Mouse (Mus musculus): ENCODE measurements around the gene Cux1. TPM values are rescaled to one million over a fixed set of nuclear protein-coding genes. Genes with fewer than 3 reads are reported as not detected.

Cux1 gene
- polyA plus RNA-seq, 1 experiment from 2014 or later, result 109 TPM

DNA sequence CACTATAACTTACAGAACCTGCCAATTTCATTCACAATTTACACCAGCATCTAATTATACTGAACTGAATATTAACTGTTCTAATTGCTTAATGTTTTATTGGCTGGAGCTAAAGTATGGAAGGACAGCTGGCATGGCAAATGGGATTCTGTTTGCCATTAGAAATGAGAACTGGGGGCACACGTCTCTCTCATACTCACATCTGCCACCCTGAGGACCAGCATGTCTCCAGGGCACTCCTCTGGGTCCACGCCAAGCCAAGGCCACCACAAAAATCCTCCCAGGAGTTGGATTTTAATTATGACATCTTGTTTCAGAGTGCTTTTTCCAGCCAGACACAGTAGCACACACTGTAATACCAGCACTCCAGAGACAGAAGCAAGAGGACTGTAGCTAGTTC is 18.5 kb downstream of the Cux1 start:
- Histone ChIP-seq H3K27ac (no peak overlapping the region), H3K4me1 (replicated peaks) (peaks cover 44% of the 10 kb centered on the region), H3K36me3 (0 out of 2 replicates have a peak, but pooled peaks cover 3% of the 10 kb centered on the region), H3K27me3 (ENCODE audit: insufficient read depth, poor library complexity, severe bottlenecking) (no peaks in the 10 kb centered on the region), H3K4me3 (no peak overlapping the region), H3K9me3 (no peaks in the 10 kb centered on the region)
- WGBS, result 79% methylated on average over 2 of the region's 2 CpGs
- DNase-seq (ENCODE audit: low spot score), result no peak

DNA sequence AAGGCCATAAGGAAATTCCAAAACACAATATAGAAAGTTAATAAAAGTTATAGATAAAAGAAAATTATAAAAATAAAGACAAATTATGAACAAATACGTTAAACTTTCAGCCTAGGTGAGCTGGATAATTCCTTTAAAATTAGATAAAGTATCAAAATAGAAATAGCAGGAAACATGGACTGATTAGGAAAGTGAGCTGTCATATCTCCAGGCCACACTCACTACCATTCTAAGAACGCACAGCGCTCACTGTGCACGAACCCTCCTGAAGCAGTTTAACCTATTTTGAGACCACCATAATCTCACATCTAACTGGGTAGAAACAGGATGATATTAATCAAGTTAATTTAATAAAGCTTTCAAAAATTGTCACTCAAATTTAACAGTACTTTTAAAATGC is 22.2 kb downstream of the Cux1 start:
- DNase-seq (ENCODE audit: low spot score), result no peak
- Histone ChIP-seq H3K9me3 (no peaks in the 10 kb centered on the region), H3K4me1 (replicated peaks) (peaks cover 15% of the 10 kb centered on the region), H3K4me3 (no peak overlapping the region), H3K27ac (no peak overlapping the region), H3K36me3 (0 out of 2 replicates have a peak, but pooled peaks cover 3% of the 10 kb centered on the region), H3K27me3 (ENCODE audit: insufficient read depth, poor library complexity, severe bottlenecking) (no peaks in the 10 kb centered on the region)
- 91% methylated on average over 4 of the region's 4 CpGs for WGBS

DNA sequence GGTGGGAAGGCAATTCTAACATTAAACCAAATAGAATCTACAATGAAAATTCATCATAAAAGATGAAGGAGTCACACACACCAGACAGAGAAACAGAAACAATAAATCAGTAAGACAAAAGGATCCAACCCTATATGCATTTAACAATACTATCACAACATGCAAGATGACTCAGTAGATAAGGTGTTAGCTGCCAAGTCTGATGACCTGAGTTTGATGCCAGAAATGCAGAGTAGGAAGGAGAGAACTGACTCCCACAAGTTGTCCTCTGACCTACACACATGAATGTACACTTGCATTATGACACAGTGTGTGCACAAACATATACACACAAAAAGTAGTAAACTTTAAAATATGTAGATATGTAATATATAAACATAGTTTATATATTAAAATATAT is 24.1 kb downstream of the Cux1 start:
- no peak overlapping the region for H3K4me3 ChIP-seq
- no peak overlapping the region for H3K27ac ChIP-seq
- H3K27me3 ChIP-seq (ENCODE audit: insufficient read depth, poor library complexity, severe bottlenecking), result no peaks in the 10 kb centered on the region
- H3K9me3 ChIP-seq, result no peaks in the 10 kb centered on the region
- 0 out of 2 replicates have a peak, but pooled peaks cover 3% of the 10 kb centered on the region for H3K36me3 ChIP-seq
- H3K4me1 ChIP-seq (replicated peaks), result peaks cover 18% of the 10 kb centered on the region; the same call in 1 of the 2 replicates
- DNase-seq (ENCODE audit: low spot score), result no peak

DNA sequence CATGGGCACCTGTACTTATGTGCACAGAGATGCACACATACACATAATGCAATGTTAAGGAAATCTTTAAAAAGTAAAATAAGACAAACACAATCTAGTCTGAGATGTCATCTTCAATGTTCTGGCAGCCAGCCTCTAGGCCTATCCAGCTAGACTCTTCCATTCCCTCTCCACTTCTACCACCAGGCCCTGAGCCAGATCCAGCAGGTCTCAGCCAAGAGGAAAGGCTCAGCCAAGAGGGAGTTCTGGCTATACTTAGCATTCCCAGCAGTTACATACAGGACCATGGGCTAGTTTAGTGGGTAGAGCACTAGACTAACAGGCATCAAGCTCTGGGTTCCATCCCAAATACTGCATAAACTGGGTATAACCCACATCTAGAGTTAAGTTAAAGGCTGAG is 26.3 kb downstream of the Cux1 start:
- Histone ChIP-seq H3K36me3 (no peaks in the 10 kb centered on the region), H3K27me3 (ENCODE audit: insufficient read depth, poor library complexity, severe bottlenecking) (no peaks in the 10 kb centered on the region), H3K27ac (no peak overlapping the region), H3K4me3 (no peak overlapping the region), H3K4me1 (replicated peaks) (peaks cover 23% of the 10 kb centered on the region), H3K9me3 (no peaks in the 10 kb centered on the region)
- DNase-seq (ENCODE audit: low spot score), result no peak

DNA sequence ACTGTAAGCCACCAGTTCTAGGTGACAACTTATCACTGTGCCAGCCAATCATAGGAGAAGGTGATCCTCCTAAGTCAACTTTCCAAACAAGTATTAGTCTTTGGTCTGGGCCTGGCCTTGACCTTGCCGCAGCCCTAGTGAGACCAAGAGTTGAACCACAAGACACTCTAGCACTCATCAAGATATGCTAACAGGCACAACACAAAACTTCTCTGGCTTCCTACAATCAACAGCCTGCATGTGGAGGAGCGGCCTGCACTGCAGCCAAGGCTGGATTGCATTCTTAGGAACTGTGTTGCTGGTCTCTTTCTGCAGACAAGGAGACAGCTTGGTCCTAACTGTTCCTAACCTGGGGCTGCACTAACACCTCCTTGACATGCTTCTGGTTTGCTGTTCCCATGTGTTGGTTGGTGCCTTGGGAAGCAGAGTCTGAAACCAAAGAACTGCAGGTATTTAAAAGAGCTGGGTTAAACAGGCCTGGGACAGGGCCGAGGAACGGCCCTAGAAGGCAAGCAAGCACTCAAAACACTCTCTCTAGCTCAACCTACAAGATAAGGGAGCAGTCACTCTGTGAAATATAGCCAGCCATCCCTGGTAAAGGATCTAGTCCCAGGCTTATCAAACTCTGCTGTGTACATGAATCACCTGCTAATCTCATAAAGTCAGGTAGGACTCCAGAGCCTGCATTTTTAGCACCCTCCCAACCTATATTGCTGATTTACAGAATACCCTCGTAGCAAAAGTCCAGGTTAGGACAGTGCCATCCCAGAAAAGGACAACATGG is 27.0 kb downstream of the Cux1 start:
- no peak for DNase-seq (ENCODE audit: low spot score)
- H3K27me3 ChIP-seq (ENCODE audit: insufficient read depth, poor library complexity, severe bottlenecking), result no peaks in the 10 kb centered on the region
- 95% methylated on average over 5 of the region's 5 CpGs for WGBS
- H3K4me3 ChIP-seq, result no peak overlapping the region
- H3K9me3 ChIP-seq, result no peaks in the 10 kb centered on the region
- no peak overlapping the region for H3K27ac ChIP-seq
- no peaks in the 10 kb centered on the region for H3K36me3 ChIP-seq
- peaks cover 20% of the 10 kb centered on the region; the same call in 1 of the 2 replicates for H3K4me1 ChIP-seq (replicated peaks)

DNA sequence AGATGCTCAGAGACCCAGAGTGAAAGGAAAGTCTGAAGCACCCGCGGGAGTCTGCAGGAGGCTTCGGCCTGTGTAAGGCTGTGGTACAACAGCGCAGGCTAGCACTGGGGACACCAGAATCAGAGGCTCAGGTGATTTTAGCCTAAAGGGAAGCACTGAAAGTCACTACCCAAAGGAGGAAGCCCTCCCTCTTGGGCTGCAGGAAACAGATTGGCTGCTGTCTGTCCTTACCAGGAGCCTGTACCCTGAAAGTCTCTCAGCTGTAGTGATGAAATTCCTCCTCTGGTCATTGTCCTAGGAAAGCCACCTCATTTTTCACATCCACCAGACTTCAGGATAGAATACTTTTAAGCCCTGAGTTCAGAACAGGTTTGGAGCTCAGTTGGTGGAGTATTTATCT is 30.5 kb downstream of the Cux1 start:
- H3K9me3 ChIP-seq, result no peaks in the 10 kb centered on the region
- DNase-seq (ENCODE audit: low spot score), result no peak
- WGBS, result 88% methylated on average over 4 of the region's 4 CpGs
- 0 out of 2 replicates have a peak, but pooled peaks cover 11% of the 10 kb centered on the region for H3K36me3 ChIP-seq
- no peak overlapping the region for H3K27ac ChIP-seq
- no peaks in the 10 kb centered on the region for H3K27me3 ChIP-seq (ENCODE audit: insufficient read depth, poor library complexity, severe bottlenecking)
- peaks cover 27% of the 10 kb centered on the region for H3K4me1 ChIP-seq (replicated peaks)
- no peak overlapping the region for H3K4me3 ChIP-seq

DNA sequence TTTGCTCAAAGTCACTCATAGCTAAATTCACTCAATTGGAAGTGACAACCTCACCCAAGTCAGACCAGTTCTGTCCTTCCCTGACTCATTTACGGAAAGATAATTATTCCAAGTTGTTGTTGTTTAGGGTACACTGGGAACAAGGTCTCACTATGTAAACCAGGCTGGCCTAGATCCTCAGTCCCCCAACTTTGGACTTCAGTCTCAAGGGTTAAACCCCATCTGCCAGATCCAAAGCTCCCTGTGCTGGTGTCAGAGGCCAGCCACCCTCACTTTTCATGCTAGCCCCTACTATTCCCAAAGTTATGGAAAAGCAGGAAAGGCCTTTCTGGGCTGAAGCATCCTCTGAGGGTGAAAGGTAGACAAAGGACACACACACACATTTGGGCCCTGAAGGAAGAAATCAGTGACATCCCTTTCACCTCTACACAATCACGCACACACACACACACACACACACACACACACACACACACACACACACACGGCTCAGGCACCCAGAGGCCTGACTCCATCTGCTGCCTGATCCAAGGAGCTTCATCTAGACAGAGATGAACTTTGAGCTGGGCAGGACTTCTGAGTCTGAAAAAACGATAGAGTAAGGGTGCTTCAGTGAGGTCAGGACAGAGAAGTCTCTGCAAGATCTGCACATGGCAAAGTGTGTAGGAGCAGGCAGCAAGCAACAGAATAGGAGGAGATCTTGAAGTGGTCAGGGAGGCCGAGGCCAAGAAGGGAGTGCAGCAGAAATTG is 31.1 kb downstream of the Cux1 start:
- H3K4me1 ChIP-seq (replicated peaks), result peaks cover 27% of the 10 kb centered on the region
- H3K4me3 ChIP-seq, result no peak overlapping the region
- 82% methylated on average over 5 of the region's 5 CpGs for WGBS
- no peak overlapping the region for H3K27ac ChIP-seq
- 0 out of 2 replicates have a peak, but pooled peaks cover 11% of the 10 kb centered on the region for H3K36me3 ChIP-seq
- no peaks in the 10 kb centered on the region for H3K27me3 ChIP-seq (ENCODE audit: insufficient read depth, poor library complexity, severe bottlenecking)
- DNase-seq (ENCODE audit: low spot score), result no peak
- no peaks in the 10 kb centered on the region for H3K9me3 ChIP-seq

DNA sequence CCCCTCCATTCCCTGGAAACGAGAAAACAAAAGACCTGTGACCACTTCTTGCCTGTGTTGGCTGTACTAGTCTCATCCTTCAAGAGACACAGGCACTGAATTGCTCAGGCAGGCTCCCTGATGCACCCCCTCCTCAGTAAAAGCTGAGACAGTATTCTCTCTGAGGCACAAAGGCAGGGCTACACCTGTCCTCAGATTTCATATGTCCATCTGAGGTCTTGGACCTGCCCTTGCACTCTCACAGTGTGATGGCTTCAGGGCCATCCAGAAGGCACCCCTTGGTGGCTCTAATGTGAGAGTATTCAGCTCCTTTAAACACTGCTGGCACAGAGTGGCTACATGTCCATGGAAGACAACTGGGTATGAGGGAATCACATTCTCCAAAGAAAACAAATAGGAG is 32.1 kb downstream of the Cux1 start:
- WGBS, result 83% methylated on average over 1 of the region's 1 CpGs
- no peak for DNase-seq (ENCODE audit: low spot score)
- Histone ChIP-seq H3K4me1 (replicated peaks) (peaks cover 26% of the 10 kb centered on the region), H3K36me3 (0 out of 2 replicates have a peak, but pooled peaks cover 11% of the 10 kb centered on the region), H3K4me3 (no peak overlapping the region), H3K27me3 (ENCODE audit: insufficient read depth, poor library complexity, severe bottlenecking) (no peaks in the 10 kb centered on the region), H3K27ac (no peak overlapping the region), H3K9me3 (no peaks in the 10 kb centered on the region)

DNA sequence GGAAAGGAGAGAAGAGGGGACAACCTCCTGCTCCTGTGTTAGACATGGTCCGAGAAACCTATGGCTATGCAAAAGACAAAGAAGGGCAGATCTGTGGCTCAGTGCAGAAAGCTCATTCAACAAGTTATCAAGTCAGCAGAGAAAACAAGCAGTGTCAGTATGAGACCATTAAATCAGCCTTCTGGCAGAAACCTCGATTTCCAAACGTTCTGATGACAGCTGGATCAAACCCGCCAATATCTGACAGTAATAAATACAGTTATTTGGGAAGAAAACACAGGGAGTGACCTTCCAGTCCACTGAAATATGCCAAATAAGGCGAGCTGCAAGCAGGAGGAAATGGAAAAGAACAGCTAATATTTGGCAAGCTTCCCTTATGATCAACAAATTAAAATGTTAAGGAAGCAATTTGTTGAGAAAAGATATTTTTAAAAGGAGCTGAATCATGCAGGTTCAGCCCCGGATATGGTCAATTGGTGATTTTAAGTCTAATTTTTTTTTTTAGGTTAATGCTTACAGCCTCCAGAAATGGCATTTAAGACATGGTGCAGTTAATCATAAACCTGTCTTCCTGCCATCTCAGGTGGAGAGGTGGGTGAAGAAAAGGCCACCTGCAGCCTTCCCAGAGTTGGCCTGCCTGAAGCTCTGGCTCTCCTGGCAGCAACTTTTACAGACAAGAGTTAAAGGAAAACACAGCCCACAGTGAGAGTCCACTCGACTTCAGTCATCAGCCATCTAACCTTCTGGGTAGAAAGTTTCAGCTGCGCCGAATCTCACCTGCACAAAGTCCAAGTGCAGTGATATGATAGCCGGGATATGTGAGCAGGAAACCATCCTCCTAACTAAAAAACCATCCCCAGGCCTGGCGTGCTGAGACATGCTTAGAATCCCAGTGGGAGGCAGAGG is 33.7 kb downstream of the Cux1 start:
- H3K9me3 ChIP-seq, result no peaks in the 10 kb centered on the region
- peaks cover 19% of the 10 kb centered on the region for H3K4me1 ChIP-seq (replicated peaks)
- 0 out of 2 replicates have a peak, but pooled peaks cover 15% of the 10 kb centered on the region for H3K36me3 ChIP-seq
- H3K27me3 ChIP-seq (ENCODE audit: insufficient read depth, poor library complexity, severe bottlenecking), result no peaks in the 10 kb centered on the region
- no peak overlapping the region for H3K4me3 ChIP-seq
- 88% methylated on average over 11 of the region's 11 CpGs for WGBS
- no peak overlapping the region for H3K27ac ChIP-seq
- no peak for DNase-seq (ENCODE audit: low spot score)

DNA sequence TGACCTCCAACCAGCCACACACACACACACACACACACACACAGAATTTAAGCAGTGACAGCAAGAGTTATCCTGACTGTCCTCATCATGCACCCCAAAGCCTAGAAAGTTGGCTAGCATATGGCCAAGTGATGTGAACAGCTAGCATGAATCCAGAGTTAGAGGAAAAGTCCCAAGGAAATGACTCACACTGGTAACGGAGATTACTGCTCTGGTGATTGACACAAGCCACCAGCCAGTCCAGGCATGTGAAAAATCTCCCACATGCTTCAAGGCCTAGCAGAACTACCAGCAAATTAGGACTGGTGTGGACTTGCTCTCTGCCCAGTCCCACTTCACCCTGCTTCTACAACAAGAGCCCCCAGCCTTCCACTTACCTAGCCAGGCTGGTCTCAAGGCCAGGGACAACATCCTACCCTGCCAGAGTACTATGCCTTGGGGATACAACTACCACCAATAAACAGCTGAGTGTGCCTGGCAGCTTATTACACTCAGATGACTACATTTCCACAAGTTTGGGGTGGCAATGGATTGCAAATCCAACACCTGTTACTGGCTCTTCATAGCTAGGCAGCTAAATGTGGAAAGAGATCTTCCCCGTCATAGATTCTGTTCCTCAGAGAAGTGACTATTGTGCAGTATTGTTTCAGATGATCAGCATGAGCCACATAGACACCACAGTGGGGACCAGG is 35.5 kb downstream of the Cux1 start:
- no peak for DNase-seq (ENCODE audit: low spot score)
- WGBS, result 92% methylated on average over 2 of the region's 2 CpGs
- Histone ChIP-seq H3K9me3 (no peaks in the 10 kb centered on the region), H3K36me3 (0 out of 2 replicates have a peak, but pooled peaks cover 16% of the 10 kb centered on the region), H3K4me1 (replicated peaks) (peaks cover 16% of the 10 kb centered on the region), H3K27ac (no peak overlapping the region), H3K4me3 (no peak overlapping the region), H3K27me3 (ENCODE audit: insufficient read depth, poor library complexity, severe bottlenecking) (no peaks in the 10 kb centered on the region)

DNA sequence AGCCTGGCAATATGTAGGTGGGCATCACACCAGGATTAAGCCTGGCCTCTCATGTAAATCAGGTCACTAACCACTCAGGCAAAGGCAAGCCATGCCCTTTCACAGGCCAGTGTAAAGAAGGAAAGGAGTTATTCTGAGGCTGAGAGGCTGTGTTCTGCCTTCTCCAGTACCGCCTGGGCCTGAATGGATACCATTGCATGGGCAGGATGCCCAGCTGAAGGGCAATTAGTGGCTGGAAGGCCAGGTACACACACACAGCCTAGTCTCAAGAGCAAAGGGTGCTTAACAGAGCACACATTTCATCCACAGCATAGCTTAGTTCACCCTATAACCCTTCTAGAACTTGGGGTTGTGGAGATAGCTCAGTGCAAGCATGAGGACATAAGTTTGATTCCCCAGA is 36.4 kb downstream of the Cux1 start:
- 93% methylated on average over 1 of the region's 1 CpGs for WGBS
- H3K27ac ChIP-seq, result no peak overlapping the region
- no peaks in the 10 kb centered on the region for H3K27me3 ChIP-seq (ENCODE audit: insufficient read depth, poor library complexity, severe bottlenecking)
- peaks cover 22% of the 10 kb centered on the region; the same call in 1 of the 2 replicates for H3K36me3 ChIP-seq
- H3K9me3 ChIP-seq, result no peaks in the 10 kb centered on the region
- DNase-seq (ENCODE audit: low spot score), result no peak
- H3K4me1 ChIP-seq (replicated peaks), result peaks cover 10% of the 10 kb centered on the region; the same call in 1 of the 2 replicates
- H3K4me3 ChIP-seq, result no peak overlapping the region

DNA sequence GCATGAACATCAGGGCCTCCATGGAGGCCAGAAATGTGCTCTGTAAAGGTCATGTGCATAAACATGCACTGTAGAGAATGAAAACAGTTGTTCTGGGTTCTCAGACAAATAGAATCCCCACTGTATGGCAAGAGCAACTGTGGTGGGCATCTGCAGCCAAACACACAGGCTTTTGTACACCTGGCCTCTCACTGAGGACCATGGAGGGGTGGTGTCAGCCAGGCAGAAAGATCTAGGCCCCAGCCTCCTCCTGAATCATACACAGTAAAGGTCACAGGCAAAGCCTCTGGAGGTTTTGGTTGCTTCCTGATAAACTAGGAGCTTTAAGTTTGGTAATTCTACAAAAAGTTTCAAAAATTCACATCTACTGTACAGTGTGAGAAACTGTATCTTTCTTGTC is 38.1 kb downstream of the Cux1 start:
- Histone ChIP-seq H3K27me3 (ENCODE audit: insufficient read depth, poor library complexity, severe bottlenecking) (no peaks in the 10 kb centered on the region), H3K9me3 (no peaks in the 10 kb centered on the region), H3K36me3 (peaks cover 22% of the 10 kb centered on the region; the same call in 1 of the 2 replicates), H3K27ac (no peak overlapping the region), H3K4me1 (replicated peaks) (peaks cover 12% of the 10 kb centered on the region; the same call in 1 of the 2 replicates), H3K4me3 (no peak overlapping the region)
- no peak for DNase-seq (ENCODE audit: low spot score)
